Mouse (Mus musculus): ENCODE results near the gene Tle2.
A peak's percentile ranks its signal among the peaks of the same experiment; 100 is the strongest.

Tle2 gene

DNA sequence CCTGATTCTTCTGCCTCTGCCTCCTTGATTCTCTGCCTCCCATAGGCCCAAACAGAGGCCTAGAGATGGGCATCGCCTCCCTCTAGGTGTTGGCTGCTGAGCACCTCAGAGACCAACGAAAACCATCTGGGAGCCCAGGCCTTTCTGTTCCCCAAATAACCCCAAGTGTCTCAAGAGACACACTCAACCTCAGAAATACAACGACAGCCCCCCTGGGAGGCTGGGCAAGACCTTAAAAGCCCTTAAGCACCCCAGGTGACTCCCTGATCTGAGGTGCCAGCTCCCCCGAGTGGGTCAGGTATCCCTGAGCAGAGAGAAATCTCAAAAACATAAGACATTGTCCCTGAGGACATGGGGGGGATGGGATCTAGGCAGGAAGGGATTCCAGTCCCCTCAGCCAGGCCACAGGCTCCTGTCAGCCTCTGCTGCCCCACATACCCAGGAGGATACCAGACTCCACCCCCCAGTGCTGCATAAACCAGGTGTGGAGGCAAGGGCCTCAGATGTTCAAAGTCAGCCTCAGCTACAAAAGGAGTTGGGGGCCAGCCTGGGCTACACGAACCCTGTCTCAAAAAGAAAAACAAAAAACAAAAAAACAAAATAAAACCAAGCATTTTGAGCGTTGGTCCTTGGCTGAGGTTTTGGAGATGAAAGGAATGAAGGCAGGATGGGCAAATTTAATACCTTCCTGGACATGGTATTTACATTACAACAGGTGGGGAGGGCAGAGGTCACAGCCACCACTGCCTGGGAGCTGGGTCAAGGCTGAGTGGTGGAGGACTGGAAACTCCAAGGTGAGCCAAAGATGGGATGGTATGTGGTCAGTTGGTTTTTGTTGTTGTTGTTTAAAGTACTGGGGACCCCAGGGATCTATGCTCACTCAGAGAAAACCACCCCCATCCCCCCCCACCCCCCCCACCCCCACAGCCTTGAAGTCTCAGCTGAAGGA, 20.3 kb upstream of the Tle2 start:
- DNase-seq = no peak

- DNase-seq = no peak
Measured at GRCm38 (mm10) chr10:81556282-81556681, 18.1 kb upstream of the Tle2 start.

DNA sequence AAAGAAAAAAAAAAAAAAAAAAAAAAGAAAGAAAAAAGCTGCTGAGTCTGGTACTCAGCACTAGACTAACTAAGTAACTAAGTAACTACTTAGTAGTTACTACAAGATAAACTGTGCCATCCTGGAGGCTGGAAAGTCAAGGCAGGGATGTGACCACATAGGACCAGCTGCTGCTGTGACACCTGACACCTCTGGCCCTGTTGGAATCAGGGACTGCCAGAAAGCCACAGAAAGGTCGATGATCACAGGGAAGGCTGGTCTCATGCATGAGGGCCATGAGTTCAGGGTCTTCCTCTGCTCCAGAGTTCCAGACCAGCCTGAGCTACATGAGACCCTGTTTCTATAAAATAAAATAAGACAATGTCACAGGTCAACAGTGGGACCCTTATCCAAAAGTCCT, 16.9 kb upstream of the Tle2 start:
- DNase-seq = no peak

- peak; percentile 88 to 95 for DNase-seq
Measured at GRCm38 (mm10) chr10:81559163-81559626, 15.2 kb upstream of the Tle2 start, which contains the start of gene Aes. Gene Aes (plus strand): TSS chr10:81559488.

- peak; percentile 74 to 84 for DNase-seq
Measured at GRCm38 (mm10) chr10:81559627-81560539, 14.5 kb upstream of the Tle2 start.

DNA sequence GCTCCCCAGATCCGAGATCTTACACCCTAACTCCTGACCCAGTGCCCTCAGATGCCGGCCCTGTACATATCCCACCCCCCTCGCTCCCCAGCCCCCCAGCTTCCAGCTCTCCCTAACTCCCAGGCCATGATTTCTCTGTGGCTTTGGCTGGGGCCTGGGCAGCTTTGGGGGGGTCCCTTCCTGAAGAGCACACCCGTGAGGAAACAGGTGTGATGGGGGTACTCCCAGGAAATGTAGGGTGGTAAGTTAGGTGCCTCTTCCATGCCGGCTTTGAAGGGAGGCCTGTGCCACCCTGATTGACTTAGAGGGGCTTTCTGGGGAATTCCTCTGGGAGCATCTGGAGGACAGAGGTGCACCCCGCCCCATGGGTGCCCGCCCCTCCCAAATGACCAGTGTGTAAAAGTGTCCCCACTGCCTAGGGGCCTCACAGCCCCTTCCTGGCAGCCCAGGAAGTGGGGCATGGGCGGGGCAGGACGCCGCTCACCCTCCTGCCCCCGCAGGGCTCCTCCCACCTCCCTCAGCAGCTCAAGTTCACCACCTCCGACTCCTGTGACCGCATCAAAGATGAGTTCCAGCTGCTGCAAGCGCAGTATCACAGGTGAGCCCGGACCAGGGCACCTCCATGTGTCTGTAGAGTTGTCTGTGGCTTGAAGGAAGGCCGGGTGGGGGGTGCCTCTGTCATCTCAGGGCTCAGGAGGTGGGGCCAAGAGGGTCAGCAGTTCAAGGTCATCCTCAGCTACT, 13.5 kb upstream of the Tle2 start:
- DNase-seq = peak; percentile 65 to 73

DNA sequence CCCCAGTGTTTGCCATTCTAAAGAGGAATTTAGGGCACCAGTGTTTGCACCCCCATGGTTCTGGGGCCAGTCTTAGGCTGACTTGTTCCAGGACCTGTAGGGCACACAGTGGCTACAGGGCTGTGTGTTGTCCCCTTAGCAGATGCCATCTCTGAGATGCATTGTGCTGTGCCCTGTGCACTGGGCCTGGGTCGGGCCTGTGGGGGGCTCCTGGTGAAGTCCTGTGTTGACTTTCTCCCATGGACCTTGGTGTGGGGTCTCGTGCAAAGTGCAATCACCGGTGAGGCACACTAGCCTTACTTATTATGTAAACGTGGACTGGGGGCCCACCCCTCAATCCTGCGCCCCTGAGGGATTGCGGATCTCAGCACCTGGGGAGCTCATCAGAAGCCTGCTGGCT, 11.9 kb upstream of the Tle2 start:
- DNase-seq = no peak

- no peak for DNase-seq
Measured at GRCm38 (mm10) chr10:81563481-81563880, 10.9 kb upstream of the Tle2 start.

- DNase-seq = peak; percentile 70 to 78
Measured at GRCm38 (mm10) chr10:81564216-81564615, 10.1 kb upstream of the Tle2 start.

DNA sequence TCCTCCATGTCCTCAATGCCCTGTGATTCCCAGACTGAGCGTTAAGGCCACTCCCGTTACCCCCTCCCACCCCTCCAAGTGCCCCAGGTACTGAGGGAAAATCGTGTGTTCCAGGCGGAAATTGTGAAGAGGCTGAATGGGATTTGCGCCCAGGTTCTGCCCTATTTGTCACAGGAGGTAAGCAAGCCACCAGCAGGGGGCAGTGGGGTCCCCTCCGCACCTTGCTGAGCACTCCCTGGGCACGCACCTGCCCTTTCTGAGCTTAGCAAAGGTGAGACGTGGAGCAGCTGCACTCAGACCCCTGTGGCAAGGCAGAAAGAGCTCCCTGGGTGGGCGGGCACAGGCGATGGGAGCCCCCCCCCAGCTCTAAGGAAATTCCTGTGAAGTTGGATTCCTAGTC, 9.6 kb upstream of the Tle2 start:
- DNase-seq = peak; percentile 55 to 84

DNA sequence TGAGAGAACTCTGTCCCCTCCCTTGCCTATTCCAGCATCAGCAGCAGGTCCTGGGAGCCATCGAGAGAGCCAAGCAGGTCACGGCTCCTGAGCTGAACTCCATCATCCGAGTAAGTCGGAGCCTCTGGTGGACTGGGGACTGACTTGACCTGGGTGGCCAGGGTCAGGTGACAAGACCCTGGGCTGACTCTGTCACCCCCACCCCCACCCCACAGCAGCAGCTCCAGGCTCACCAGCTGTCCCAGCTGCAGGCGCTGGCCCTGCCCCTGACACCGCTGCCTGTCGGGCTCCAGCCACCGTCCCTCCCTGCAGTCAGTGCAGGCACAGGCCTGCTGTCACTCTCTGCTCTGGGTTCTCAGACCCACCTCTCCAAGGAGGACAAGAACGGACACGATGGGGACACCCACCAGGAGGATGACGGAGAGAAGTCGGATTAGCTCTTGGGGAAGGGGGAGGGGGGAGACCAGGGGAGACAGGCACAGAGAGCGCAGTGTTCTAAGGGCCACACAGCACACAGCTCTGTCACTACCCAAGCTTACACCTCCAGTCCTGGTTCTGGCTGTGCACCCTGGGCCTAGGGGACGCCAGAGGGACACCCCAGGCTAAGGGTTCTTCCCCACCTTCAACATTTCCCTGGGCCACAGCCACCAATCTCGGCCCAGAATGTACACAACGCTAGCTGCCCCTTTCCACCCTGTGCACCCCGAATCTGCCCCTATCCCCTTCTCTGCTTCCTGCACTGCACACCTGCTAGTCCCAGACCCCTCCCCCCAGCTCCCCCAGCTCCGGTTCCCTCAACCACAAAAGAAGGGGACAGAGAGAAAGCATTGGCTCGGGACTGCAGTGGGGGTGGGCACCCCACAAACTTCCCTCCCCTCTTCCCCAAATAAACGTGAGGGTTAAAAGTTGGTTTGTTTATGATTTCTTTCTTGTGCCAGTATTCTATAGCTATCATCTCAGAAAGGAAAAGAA, 8.8 kb upstream of the Tle2 start:
- no peak for DNase-seq

GRCm38 (mm10) chr10:81568381-81569191, 5.8 kb upstream of the Tle2 start:
- DNase-seq = peak; percentile 78 to 79

GRCm38 (mm10) chr10:81569507-81570237, 4.7 kb upstream of the Tle2 start:
- no peak for DNase-seq

DNA sequence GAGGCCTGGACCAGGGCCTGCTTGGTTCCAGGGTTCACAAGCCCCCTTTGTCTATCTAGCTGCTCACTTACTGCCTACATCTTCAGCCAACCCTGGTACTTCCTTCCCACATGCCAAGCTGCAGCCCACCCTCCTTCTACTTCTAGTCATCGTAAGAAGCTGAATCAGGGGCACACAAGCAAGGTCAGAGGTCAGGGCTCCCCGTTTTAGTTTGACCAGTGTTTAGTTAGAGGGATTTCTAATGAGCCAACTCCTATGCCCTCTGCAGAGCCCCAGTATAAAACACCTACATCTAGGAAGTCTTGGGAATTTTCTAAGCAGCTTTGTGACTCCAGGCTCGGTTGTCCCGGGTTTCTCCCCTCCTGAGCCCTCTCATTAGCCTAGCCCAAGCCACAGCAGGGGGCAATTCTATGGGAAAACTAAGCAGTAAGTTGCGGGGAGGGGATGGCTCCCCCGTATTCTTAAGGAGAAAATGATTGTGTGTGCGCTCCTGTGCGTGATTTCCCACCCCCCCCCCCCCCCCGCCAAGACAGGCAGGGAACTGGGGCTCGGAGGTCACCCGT, 4.0 kb upstream of the Tle2 start:
- no peak for DNase-seq

GRCm38 (mm10) chr10:81570831-81571500, 3.4 kb upstream of the Tle2 start:
- peak; percentile 98 to 99 for DNase-seq

GRCm38 (mm10) chr10:81571501-81571876, 2.9 kb upstream of the Tle2 start:
- peak; percentile 97 to 100 for DNase-seq

DNA sequence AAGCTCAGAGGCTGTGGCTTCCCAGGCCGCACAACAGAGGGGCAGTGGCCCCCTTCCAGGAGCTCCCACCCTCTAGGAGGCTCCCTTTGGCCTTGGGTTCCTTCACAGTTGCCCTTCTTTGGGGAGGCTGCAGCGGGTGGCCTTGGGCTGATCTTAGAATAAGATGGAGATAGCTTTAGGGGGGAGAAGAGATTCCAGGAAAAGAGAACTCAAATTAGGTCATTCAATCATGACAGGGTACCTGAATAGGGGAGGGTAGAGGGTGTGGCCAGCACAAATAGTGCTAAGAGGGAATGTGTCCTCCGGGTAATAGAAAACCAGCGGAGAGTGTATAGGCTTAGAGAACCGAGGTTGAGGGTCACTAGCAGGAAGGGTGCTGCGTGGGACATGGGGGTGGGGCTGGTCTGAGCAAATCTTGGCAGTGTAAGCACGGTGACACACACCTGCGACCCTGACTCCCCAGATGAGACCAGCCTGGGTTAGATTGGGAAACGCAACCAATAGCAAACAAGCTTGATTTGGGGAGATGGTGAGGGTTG, 2.2 kb upstream of the Tle2 start:
- no peak for DNase-seq

DNA sequence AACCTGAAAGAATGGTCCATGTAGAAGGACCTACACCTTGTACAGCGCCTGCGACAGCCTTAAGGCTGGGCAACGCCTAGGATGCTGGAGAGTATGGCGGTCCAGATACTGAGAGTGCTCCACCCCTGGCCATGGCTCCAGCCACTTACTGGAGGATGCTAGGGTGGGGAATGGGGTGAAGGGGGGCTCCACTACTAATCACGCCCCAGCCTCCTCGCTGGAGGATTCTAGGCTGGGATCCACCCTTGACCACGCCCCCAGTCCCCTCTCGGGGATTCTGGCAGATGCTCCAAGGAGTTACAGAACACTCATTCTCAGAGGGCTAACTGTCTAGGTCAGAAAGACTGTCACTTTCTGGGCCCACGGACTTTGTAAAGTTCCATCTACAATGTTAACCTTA, 1.4 kb upstream of the Tle2 start:
- DNase-seq = peak in 1 of 2 experiments; percentile 42

Measured in kidney, postnatal 36 days (tissue).